ENCODE assay signal across 13 mouse cellular contexts in the genomic region with DNA sequence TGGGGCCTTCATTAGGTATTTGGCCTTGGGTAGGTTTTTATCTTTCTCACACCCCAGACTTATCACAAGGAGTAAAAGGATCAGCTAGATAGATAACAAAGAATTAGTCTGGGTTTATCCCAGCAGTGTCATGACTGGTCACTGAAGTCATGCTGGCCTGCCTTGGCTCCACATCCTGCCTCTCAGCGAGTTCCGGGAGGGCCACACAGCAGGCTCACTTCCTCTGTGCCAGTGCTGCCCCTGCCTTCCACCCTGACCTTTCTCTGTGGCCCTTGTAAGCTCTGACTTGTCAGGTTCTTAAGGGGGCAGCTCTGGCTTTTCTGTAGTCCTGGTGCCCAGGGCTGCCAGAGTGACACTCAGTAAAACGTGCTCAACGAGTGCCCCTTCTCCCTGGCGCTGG. TPM values are rescaled to one million over a fixed set of nuclear protein-coding genes. Genes with fewer than 3 reads are reported as not detected.
DNase-seq lines count a peak whose midpoint lies in the region; ATAC-seq and TF ChIP-seq lines count a peak whose summit lies in the region.
"Had no signal": no experiment of that assay in that cellular context is flagged by ENCODE, and none has a peak within 500 bp of the region (broad histone marks: within the 10 kb centered on the region; RNA-seq: fewer than 3 reads in every experiment).

No protein-coding gene starts in this region.

- TF ChIP-seq CTCF in liver, postnatal 0 days (IDR thresholded peaks at IDR 0.05; ENCODE audit: low read depth): no peak

- no peak for TF ChIP-seq EP300 in liver, postnatal 0 days (IDR thresholded peaks at IDR 0.05; ENCODE audit: low read depth)

- H3K4me1 ChIP-seq in forebrain, embryonic 12.5 days: peaks cover 39% of the 10 kb centered on the region
- H3K4me1 ChIP-seq in forebrain, embryonic 10.5 days: peaks cover 56% of the 10 kb centered on the region
- H3K4me1 ChIP-seq in liver, embryonic 12.5 days: peaks cover 92% of the 10 kb centered on the region
- H3K4me1 ChIP-seq in liver, postnatal 0 days (ENCODE audit: insufficient read depth): peaks cover 56% of the 10 kb centered on the region

- no peaks in the 10 kb centered on the region for H3K27me3 ChIP-seq in forebrain, embryonic 12.5 days
- H3K27me3 ChIP-seq in forebrain, embryonic 10.5 days (ENCODE audit: poor library complexity, severe bottlenecking): no peaks in the 10 kb centered on the region
- H3K27me3 ChIP-seq in liver, embryonic 12.5 days (replicated peaks): no peaks in the 10 kb centered on the region
- H3K27me3 ChIP-seq in liver, postnatal 0 days (ENCODE audit: insufficient read depth, low read length): no peaks in the 10 kb centered on the region
- H3K27me3 ChIP-seq: Patski had no signal

- no peak overlapping the region for H3K9ac ChIP-seq in forebrain, embryonic 12.5 days
- H3K9ac ChIP-seq in liver, embryonic 12.5 days: no peak overlapping the region
- no peak overlapping the region for H3K9ac ChIP-seq in liver, postnatal 0 days (replicated peaks)

- no peaks in the 10 kb centered on the region for H3K36me3 ChIP-seq in forebrain, embryonic 12.5 days (replicated peaks)
- no peaks in the 10 kb centered on the region for H3K36me3 ChIP-seq in forebrain, embryonic 10.5 days (replicated peaks)
- H3K36me3 ChIP-seq in liver, embryonic 12.5 days: peaks cover 17% of the 10 kb centered on the region
- H3K36me3 ChIP-seq in liver, postnatal 0 days (replicated peaks; ENCODE audit: insufficient read depth, low read length): peaks cover 4% of the 10 kb centered on the region
- H3K36me3 ChIP-seq in macrophage (ENCODE audit: inconsistent target): no peaks in the 10 kb centered on the region

- peaks cover 100% of the 10 kb centered on the region for H3K79me2 ChIP-seq in macrophage (ENCODE audit: inconsistent target)

- peak overlapping the region; percentile 65; the same call in 1 of the 2 replicates for H3K27ac ChIP-seq in forebrain, embryonic 12.5 days
- no peak overlapping the region for H3K27ac ChIP-seq in forebrain, embryonic 10.5 days
- H3K27ac ChIP-seq in liver, embryonic 12.5 days: peak overlapping the region; percentile 10; the same call in 1 of the 2 replicates
- no peak overlapping the region for H3K27ac ChIP-seq in liver, postnatal 0 days (ENCODE audit: low read depth)
- peak overlapping the region; percentile 83 for H3K27ac ChIP-seq in macrophage

- no peak for DNase-seq in forebrain, embryonic 10.5 days (ENCODE audit: extremely low spot score, low spot score)
- no peak for DNase-seq in liver, postnatal 0 days
- DNase-seq in embryo, embryonic 10 days (ENCODE audit: low spot score): no peak
- no peak for DNase-seq in spleen, postnatal 4 days (ENCODE audit: low spot score in 2 of 2)
- DNase-seq: cerebellum, adult 9-11 months; kidney, adult 11 months; liver; thymus, adult 2 months had no signal

- 78% methylated on average over 5 of the region's 5 CpGs for WGBS in forebrain, embryonic 12.5 days
- WGBS in forebrain, embryonic 10.5 days: 74% methylated on average over 5 of the region's 5 CpGs
- 64% methylated on average over 5 of the region's 5 CpGs for WGBS in liver, embryonic 12.5 days (ENCODE audit: insufficient replicate concordance)
- WGBS in liver, postnatal 0 days (ENCODE audit: insufficient replicate concordance): 79% methylated on average over 5 of the region's 5 CpGs
- WGBS in macrophage (ENCODE audit: missing documents): 84% methylated on average over 3 of the region's 5 CpGs

- no peak for ATAC-seq in forebrain, embryonic 12.5 days (ENCODE audit: low FRiP score)
- no peak for ATAC-seq in liver, embryonic 12.5 days
- no peak for ATAC-seq in liver, postnatal 0 days
- peak; percentile 12 for ATAC-seq in common myeloid progenitor, adult 5-6 weeks (replicated peaks; ENCODE audit: low read depth, poor library complexity, severe bottlenecking)
- ATAC-seq: Patski had no signal

- H3K4me3 ChIP-seq in forebrain, embryonic 12.5 days (replicated peaks): no peak overlapping the region
- no peak overlapping the region for H3K4me3 ChIP-seq in forebrain, embryonic 10.5 days
- no peak overlapping the region for H3K4me3 ChIP-seq in liver, embryonic 12.5 days
- no peak overlapping the region for H3K4me3 ChIP-seq in liver, postnatal 0 days (ENCODE audit: low read depth, low read length)
- no peak overlapping the region for H3K4me3 ChIP-seq in macrophage (ENCODE audit: inconsistent target)

- no peak overlapping the region for H3K4me2 ChIP-seq in forebrain, embryonic 12.5 days
- H3K4me2 ChIP-seq in liver, embryonic 12.5 days: no peak overlapping the region
- H3K4me2 ChIP-seq in liver, postnatal 0 days (ENCODE audit: low read depth, low read length): no peak overlapping the region

- no peaks in the 10 kb centered on the region for H3K9me3 ChIP-seq in forebrain, embryonic 12.5 days
- no peaks in the 10 kb centered on the region for H3K9me3 ChIP-seq in forebrain, embryonic 10.5 days
- H3K9me3 ChIP-seq in liver, embryonic 12.5 days (replicated peaks): no peaks in the 10 kb centered on the region
- H3K9me3 ChIP-seq in liver, postnatal 0 days (ENCODE audit: low read length): no peaks in the 10 kb centered on the region

RNA-seq across cellular contexts. Expression of a gene that starts 11.3 kb away (rescaled TPM):
- polyA plus RNA-seq in forebrain, embryonic 12.5 days (2016; fragmentation: Nextera tagmentation; extraction: Ambion mirVana): 46.2 and 49.5 TPM in 2 replicates
- polyA plus RNA-seq in forebrain, embryonic 10.5 days (2016; fragmentation: Nextera tagmentation; extraction: Ambion mirVana): 31.7 TPM in 2 replicates
- polyA plus RNA-seq in liver, embryonic 12.5 days (2016; fragmentation: Nextera tagmentation; extraction: Ambion mirVana): 105 and 116 TPM in 2 replicates
- 56.7 and 60.8 TPM in 2 replicates for polyA plus RNA-seq in liver, postnatal 0 days (2015; fragmentation: Nextera tagmentation; extraction: Ambion mirVana)
- 9.3 and 23.2 TPM in 2 replicates for total RNA-seq in common myeloid progenitor, adult 5-6 weeks (2017)
- 100 to 1,000 TPM in 5 of 26 experiments, 10 to 100 TPM in 21; 35.5 to 148 (median 85.3) TPM for total RNA-seq in macrophage (2018; cell fraction: chromatin; rRNA removed)
- total RNA-seq in macrophage (2018; cell fraction: cytosol; rRNA removed): 10 to 100 TPM; 32.3 to 57.2 (median 40.1) TPM
- total RNA-seq in macrophage (2018; cell fraction: nucleus; rRNA removed): 100 to 1,000 TPM in 5 of 26 experiments, 10 to 100 TPM in 21; 33.4 to 122 (median 80.3) TPM
- 35.1 to 53.5 TPM (median 43.1 TPM) in 3 replicates for polyA plus RNA-seq in macrophage (2018)

RNA-seq across cellular contexts. Expression of a gene that starts 59.5 kb away (rescaled TPM):
- polyA plus RNA-seq in forebrain, embryonic 12.5 days (2016; fragmentation: Nextera tagmentation; extraction: Ambion mirVana): not detected in 2 replicates
- polyA plus RNA-seq in forebrain, embryonic 10.5 days (2016; fragmentation: Nextera tagmentation; extraction: Ambion mirVana): 0.19 TPM in 1 of 2 replicates, not detected in the other
- polyA plus RNA-seq in liver, embryonic 12.5 days (2016; fragmentation: Nextera tagmentation; extraction: Ambion mirVana): 1.3 and 1.4 TPM in 2 replicates
- 0.09 and 0.17 TPM in 2 replicates for polyA plus RNA-seq in liver, postnatal 0 days (2015; fragmentation: Nextera tagmentation; extraction: Ambion mirVana)
- not detected in 2 replicates for total RNA-seq in common myeloid progenitor, adult 5-6 weeks (2017)
- total RNA-seq in macrophage (2018; cell fraction: chromatin; rRNA removed): 1 to 10 TPM in 1 of 26 experiments, not detected in 25; 1.1 TPM
- not detected for total RNA-seq in macrophage (2018; cell fraction: cytosol; rRNA removed)
- not detected for total RNA-seq in macrophage (2018; cell fraction: nucleus; rRNA removed)
- not detected in 3 replicates for polyA plus RNA-seq in macrophage (2018)

Comparison
In these comparisons a context has a peak if more than half of its experiments do, and no peak if none do; other contexts are left out.
1. H3K27ac ChIP-seq: peak in forebrain, embryonic 12.5 days (single experiment), liver, embryonic 12.5 days (single experiment) and macrophage (single experiment); none in forebrain, embryonic 10.5 days (single experiment) and liver, postnatal 0 days (single experiment).